Mouse (Mus musculus): ENCODE data around the gene Ostf1. TPM values are rescaled to one million over a fixed set of nuclear protein-coding genes. Genes with fewer than 3 reads are reported as not detected.

The Ostf1 gene
- polyA plus RNA-seq, 1 experiment from 2014 or later = 106 TPM

- Histone ChIP-seq H3K27me3 (replicated peaks; ENCODE audit: control insufficient read depth, insufficient read depth, low read length) (no peaks in the 10 kb centered on the region), H3K4me1 (ENCODE audit: control insufficient read depth, insufficient read depth, low read length) (no peaks in the 10 kb centered on the region), H3K4me3 (ENCODE audit: low read length) (no peak overlapping the region), H3K9me3 (ENCODE audit: control insufficient read depth, low read length) (no peaks in the 10 kb centered on the region), H3K4me2 (ENCODE audit: low read depth, low read length) (no peak overlapping the region), H3K27ac (ENCODE audit: low read length) (no peak overlapping the region), H3K36me3 (ENCODE audit: control insufficient read depth, insufficient read depth, low read length) (no peaks in the 10 kb centered on the region), H3K9ac (ENCODE audit: low read depth, low read length) (no peak overlapping the region)
- ATAC-seq = no peak
- 89% methylated on average over 3 of the region's 3 CpGs for WGBS
These were observed 28.8 kb upstream of the Ostf1 start for GRCm38 (mm10) chr19:18660466-18660865.

- WGBS = no CpG with 5 or more reads among the region's 1 CpGs
- Histone ChIP-seq H3K9me3 (ENCODE audit: control insufficient read depth, low read length) (no peaks in the 10 kb centered on the region), H3K4me2 (ENCODE audit: low read depth, low read length) (no peak overlapping the region), H3K27ac (ENCODE audit: low read length) (no peak overlapping the region), H3K9ac (ENCODE audit: low read depth, low read length) (no peak overlapping the region), H3K27me3 (replicated peaks; ENCODE audit: control insufficient read depth, insufficient read depth, low read length) (no peaks in the 10 kb centered on the region), H3K4me1 (ENCODE audit: control insufficient read depth, insufficient read depth, low read length) (no peaks in the 10 kb centered on the region), H3K36me3 (ENCODE audit: control insufficient read depth, insufficient read depth, low read length) (no peaks in the 10 kb centered on the region), H3K4me3 (ENCODE audit: low read length) (no peak overlapping the region)
- ATAC-seq = no peak
These were observed 27.7 kb upstream of the Ostf1 start for GRCm38 (mm10) chr19:18659349-18659748.

GRCm38 (mm10) chr19:18658473-18658872, 26.9 kb upstream of the Ostf1 start:
- Histone ChIP-seq H3K4me1 (ENCODE audit: control insufficient read depth, insufficient read depth, low read length) (no peaks in the 10 kb centered on the region), H3K9me3 (ENCODE audit: control insufficient read depth, low read length) (no peaks in the 10 kb centered on the region), H3K4me2 (ENCODE audit: low read depth, low read length) (no peak overlapping the region), H3K27ac (ENCODE audit: low read length) (no peak overlapping the region), H3K36me3 (ENCODE audit: control insufficient read depth, insufficient read depth, low read length) (no peaks in the 10 kb centered on the region), H3K27me3 (replicated peaks; ENCODE audit: control insufficient read depth, insufficient read depth, low read length) (no peaks in the 10 kb centered on the region), H3K9ac (ENCODE audit: low read depth, low read length) (no peak overlapping the region), H3K4me3 (ENCODE audit: low read length) (no peak overlapping the region)
- 65% methylated on average over 4 of the region's 4 CpGs for WGBS
- ATAC-seq = no peak; the same call in 1 of the 2 replicates

- Histone ChIP-seq H3K9ac (ENCODE audit: low read depth, low read length) (no peak overlapping the region), H3K9me3 (ENCODE audit: control insufficient read depth, low read length) (no peaks in the 10 kb centered on the region), H3K36me3 (ENCODE audit: control insufficient read depth, insufficient read depth, low read length) (no peaks in the 10 kb centered on the region), H3K4me2 (ENCODE audit: low read depth, low read length) (no peak overlapping the region), H3K27me3 (replicated peaks; ENCODE audit: control insufficient read depth, insufficient read depth, low read length) (no peaks in the 10 kb centered on the region), H3K4me1 (ENCODE audit: control insufficient read depth, insufficient read depth, low read length) (no peaks in the 10 kb centered on the region), H3K27ac (ENCODE audit: low read length) (no peak overlapping the region), H3K4me3 (ENCODE audit: low read length) (no peak overlapping the region)
- no peak for ATAC-seq
- 87% methylated on average over 7 of the region's 7 CpGs for WGBS
These were observed 24.4 kb upstream of the Ostf1 start for GRCm38 (mm10) chr19:18655999-18656398.

- Histone ChIP-seq H3K27me3 (replicated peaks; ENCODE audit: control insufficient read depth, insufficient read depth, low read length) (no peaks in the 10 kb centered on the region), H3K4me2 (ENCODE audit: low read depth, low read length) (no peak overlapping the region), H3K36me3 (ENCODE audit: control insufficient read depth, insufficient read depth, low read length) (no peaks in the 10 kb centered on the region), H3K4me1 (ENCODE audit: control insufficient read depth, insufficient read depth, low read length) (no peaks in the 10 kb centered on the region), H3K4me3 (ENCODE audit: low read length) (no peak overlapping the region), H3K27ac (ENCODE audit: low read length) (no peak overlapping the region), H3K9me3 (ENCODE audit: control insufficient read depth, low read length) (no peaks in the 10 kb centered on the region), H3K9ac (ENCODE audit: low read depth, low read length) (no peak overlapping the region)
- 59% methylated on average over 5 of the region's 5 CpGs for WGBS
- no peak for ATAC-seq
These were observed 23.4 kb upstream of the Ostf1 start for GRCm38 (mm10) chr19:18654984-18655383.

- ATAC-seq = no peak
- no peaks in the 10 kb centered on the region for H3K4me1 ChIP-seq (ENCODE audit: control insufficient read depth, insufficient read depth, low read length)
- no peaks in the 10 kb centered on the region for H3K9me3 ChIP-seq (ENCODE audit: control insufficient read depth, low read length)
- H3K27me3 ChIP-seq (replicated peaks; ENCODE audit: control insufficient read depth, insufficient read depth, low read length) = no peaks in the 10 kb centered on the region
- no peak overlapping the region for H3K4me2 ChIP-seq (ENCODE audit: low read depth, low read length)
- H3K9ac ChIP-seq (ENCODE audit: low read depth, low read length) = no peak overlapping the region
- WGBS = 83% methylated on average over 8 of the region's 8 CpGs
- H3K4me3 ChIP-seq (ENCODE audit: low read length) = no peak overlapping the region
- no peaks in the 10 kb centered on the region for H3K36me3 ChIP-seq (ENCODE audit: control insufficient read depth, insufficient read depth, low read length)
- no peak overlapping the region for H3K27ac ChIP-seq (ENCODE audit: low read length)
These were observed 22.7 kb upstream of the Ostf1 start for GRCm38 (mm10) chr19:18654330-18654729.

- Histone ChIP-seq H3K9me3 (ENCODE audit: control insufficient read depth, low read length) (no peaks in the 10 kb centered on the region), H3K36me3 (ENCODE audit: control insufficient read depth, insufficient read depth, low read length) (no peaks in the 10 kb centered on the region), H3K4me3 (ENCODE audit: low read length) (no peak overlapping the region), H3K4me2 (ENCODE audit: low read depth, low read length) (no peak overlapping the region), H3K27me3 (replicated peaks; ENCODE audit: control insufficient read depth, insufficient read depth, low read length) (no peaks in the 10 kb centered on the region), H3K4me1 (ENCODE audit: control insufficient read depth, insufficient read depth, low read length) (no peaks in the 10 kb centered on the region), H3K27ac (ENCODE audit: low read length) (no peak overlapping the region), H3K9ac (ENCODE audit: low read depth, low read length) (no peak overlapping the region)
- ATAC-seq = no peak
- WGBS = 80% methylated on average over 6 of the region's 6 CpGs
These were observed 21.4 kb upstream of the Ostf1 start for GRCm38 (mm10) chr19:18653058-18653457.

- no peak overlapping the region for H3K4me2 ChIP-seq (ENCODE audit: low read depth, low read length)
- no peak overlapping the region for H3K9ac ChIP-seq (ENCODE audit: low read depth, low read length)
- WGBS = 71% methylated on average over 4 of the region's 4 CpGs
- H3K27me3 ChIP-seq (replicated peaks; ENCODE audit: control insufficient read depth, insufficient read depth, low read length) = no peaks in the 10 kb centered on the region
- no peaks in the 10 kb centered on the region for H3K9me3 ChIP-seq (ENCODE audit: control insufficient read depth, low read length)
- no peak overlapping the region for H3K27ac ChIP-seq (ENCODE audit: low read length)
- H3K4me3 ChIP-seq (ENCODE audit: low read length) = no peak overlapping the region
- H3K4me1 ChIP-seq (ENCODE audit: control insufficient read depth, insufficient read depth, low read length) = no peaks in the 10 kb centered on the region
- no peaks in the 10 kb centered on the region for H3K36me3 ChIP-seq (ENCODE audit: control insufficient read depth, insufficient read depth, low read length)
- ATAC-seq = no peak
These were observed 21.0 kb upstream of the Ostf1 start for GRCm38 (mm10) chr19:18652592-18652991.

- Histone ChIP-seq H3K9me3 (ENCODE audit: control insufficient read depth, low read length) (no peaks in the 10 kb centered on the region), H3K36me3 (ENCODE audit: control insufficient read depth, insufficient read depth, low read length) (no peaks in the 10 kb centered on the region), H3K27ac (ENCODE audit: low read length) (no peak overlapping the region), H3K4me2 (ENCODE audit: low read depth, low read length) (no peak overlapping the region), H3K27me3 (replicated peaks; ENCODE audit: control insufficient read depth, insufficient read depth, low read length) (no peaks in the 10 kb centered on the region), H3K4me1 (ENCODE audit: control insufficient read depth, insufficient read depth, low read length) (no peaks in the 10 kb centered on the region), H3K9ac (ENCODE audit: low read depth, low read length) (no peak overlapping the region), H3K4me3 (ENCODE audit: low read length) (no peak overlapping the region)
- 82% methylated on average over 6 of the region's 6 CpGs for WGBS
- no peak for ATAC-seq
These were observed 18.9 kb upstream of the Ostf1 start for GRCm38 (mm10) chr19:18650473-18650872.

GRCm38 (mm10) chr19:18649955-18650354, 18.3 kb upstream of the Ostf1 start:
- H3K9ac ChIP-seq (ENCODE audit: low read depth, low read length) = no peak overlapping the region
- H3K4me2 ChIP-seq (ENCODE audit: low read depth, low read length) = no peak overlapping the region
- no peaks in the 10 kb centered on the region for H3K36me3 ChIP-seq (ENCODE audit: control insufficient read depth, insufficient read depth, low read length)
- 79% methylated on average over 4 of the region's 4 CpGs for WGBS
- H3K27ac ChIP-seq (ENCODE audit: low read length) = no peak overlapping the region
- no peak overlapping the region for H3K4me3 ChIP-seq (ENCODE audit: low read length)
- no peaks in the 10 kb centered on the region for H3K9me3 ChIP-seq (ENCODE audit: control insufficient read depth, low read length)
- no peaks in the 10 kb centered on the region for H3K27me3 ChIP-seq (replicated peaks; ENCODE audit: control insufficient read depth, insufficient read depth, low read length)
- ATAC-seq = no peak
- H3K4me1 ChIP-seq (ENCODE audit: control insufficient read depth, insufficient read depth, low read length) = no peaks in the 10 kb centered on the region

Data from intestine, embryonic 16.5 days (tissue).